Mouse (Mus musculus) MEL (cell line): Measurements from ENCODE around the gene Dcdc2b. TPM values are rescaled to one million over a fixed set of nuclear protein-coding genes. Genes with fewer than 3 reads are reported as not detected.
A peak's percentile ranks its signal among the peaks of the same experiment; 100 is the strongest.

ENCODE experiments used
- DNase-seq: peaks from one replicate; pipeline ENCODE4 v3.0.0; 2011; ENCODE audit warnings: low read depth, low spot score
- H3K27ac ChIP-seq: 2 replicates; pipeline ENCODE4 v1.5.1; 2012; ENCODE audit warnings: low read depth, mild to moderate bottlenecking, control low read depth, low read length, moderate library complexity; ENCODE audit not compliant: control insufficient read depth
- H3K27me3 ChIP-seq, 2 experiments: fragments of 150-350 bp in 1 of 2; sonication (generic) in 1 of 2; 2 replicates each; pipeline ENCODE4 v1.6.1; 2012; ENCODE audit warnings: low read length in 2 of 2, mild to moderate bottlenecking in 2 of 2, improper control_type of control experiment in 1 of 2, moderate library complexity in 1 of 2; ENCODE audit not compliant: insufficient read depth in 2 of 2, control insufficient read depth in 1 of 2
- H3K36me3 ChIP-seq, 2 experiments: 2 replicates each; pipeline ENCODE4 v1.6.1; 2012 to 2014; ENCODE audit warnings: low read length in 2 of 2, improper control_type of control experiment in 1 of 2, inconsistent platforms in 1 of 2, mild to moderate bottlenecking in 1 of 2; ENCODE audit not compliant: insufficient read depth in 2 of 2, control insufficient read depth in 1 of 2
- H3K4me1 ChIP-seq, 2 experiments: fragments of 150-350 bp in 1 of 2; sonication (generic) in 1 of 2; 2 replicates each; pipeline ENCODE4 v1.6.1; 2012; ENCODE audit warnings: low read length in 2 of 2, improper control_type of control experiment in 1 of 2, mild to moderate bottlenecking in 1 of 2; ENCODE audit not compliant: insufficient read depth in 2 of 2, control insufficient read depth in 1 of 2
- H3K4me3 ChIP-seq, 2 experiments: fragments of 150-350 bp in 1 of 2; sonication (generic) in 1 of 2; 2 replicates each; pipeline ENCODE4 v1.5.1; 2012; ENCODE audit warnings: low read depth in 2 of 2, low read length in 2 of 2, mild to moderate bottlenecking in 2 of 2, moderate library complexity in 2 of 2, control low read depth in 1 of 2, improper control_type of control experiment in 1 of 2; ENCODE audit not compliant: control insufficient read depth in 1 of 2, insufficient read depth in 1 of 2
- H3K79me2 ChIP-seq: 2 replicates; pipeline ENCODE4 v1.6.1; 2012; ENCODE audit warnings: mild to moderate bottlenecking, low read length, moderate library complexity; ENCODE audit not compliant: control insufficient read depth, poor library complexity, insufficient read depth
- H3K9ac ChIP-seq: 2 replicates; pipeline ENCODE4 v1.6.1; 2012; ENCODE audit warnings: low read depth, mild to moderate bottlenecking, control low read depth, low read length, moderate library complexity; ENCODE audit not compliant: control insufficient read depth, poor library complexity, severe bottlenecking
- H3K9me3 ChIP-seq: fragments of 150-350 bp; sonication (generic); replicated peaks from 2 replicates; pipeline ENCODE4 v1.6.1; 2012; ENCODE audit warnings: mild to moderate bottlenecking, low read length, improper control_type of control experiment, moderate library complexity; ENCODE audit not compliant: insufficient read depth
- BHLHE40 ChIP-seq: IDR thresholded peaks from 2 replicates; pipeline ENCODE4 v1.6.1; 2012; ENCODE audit warnings: low read depth, mild to moderate bottlenecking, inconsistent platforms, low read length, improper control_type of control experiment, borderline replicate concordance
- CHD2 ChIP-seq: IDR thresholded peaks from 2 replicates; pipeline ENCODE4 v1.6.1; 2011; ENCODE audit warnings: low read length, improper control_type of control experiment
- CTCF ChIP-seq, 3 experiments: IDR thresholded peaks in 2 of 3; conservative IDR thresholded peaks in 1 of 3; 2 replicates each; pipeline ENCODE4 v1.5.1; 2011 to 2012; ENCODE audit warnings: low read length in 3 of 3, low read depth in 2 of 3, mild to moderate bottlenecking in 2 of 3, improper control_type of control experiment in 1 of 3, inconsistent platforms in 1 of 3, mixed read lengths in 1 of 3, moderate library complexity in 1 of 3; ENCODE audit not compliant: control insufficient read depth in 1 of 3, insufficient read depth in 1 of 3, poor library complexity in 1 of 3, severe bottlenecking in 1 of 3
- E2F4 ChIP-seq: IDR thresholded peaks from 2 replicates; pipeline ENCODE4 v1.6.1; 2011; ENCODE audit warnings: low read depth, low read length, improper control_type of control experiment, borderline replicate concordance
- ETS1 ChIP-seq: IDR thresholded peaks from 2 replicates; pipeline ENCODE4 v1.6.1; 2012; ENCODE audit warnings: low read depth, mild to moderate bottlenecking, inconsistent platforms, low read length, improper control_type of control experiment, moderate library complexity
- GATA1 ChIP-seq: IDR thresholded peaks from 2 replicates; pipeline ENCODE4 v1.6.1; 2011; ENCODE audit warnings: low read depth, low read length, improper control_type of control experiment
- HCFC1 ChIP-seq: IDR thresholded peaks from 2 replicates; pipeline ENCODE4 v1.6.1; 2012; ENCODE audit warnings: low read depth, mild to moderate bottlenecking, inconsistent platforms, low read length, improper control_type of control experiment, moderate library complexity
- JUND ChIP-seq: IDR thresholded peaks from 2 replicates; pipeline ENCODE4 v1.6.1; 2011; ENCODE audit warnings: low read depth, mild to moderate bottlenecking, improper control_type of control experiment, low read length
- KAT2A ChIP-seq: conservative IDR thresholded peaks from 2 replicates; pipeline ENCODE4 v1.6.1; 2012; ENCODE audit warnings: low read depth, low read length, improper control_type of control experiment, inconsistent platforms
- MAX ChIP-seq: IDR thresholded peaks from 2 replicates; pipeline ENCODE4 v1.6.1; 2011; ENCODE audit warnings: low read length, improper control_type of control experiment
- NELFE ChIP-seq: IDR thresholded peaks from 2 replicates; pipeline ENCODE4 v1.6.1; 2011; ENCODE audit warnings: low read depth, low read length, improper control_type of control experiment
- POLR2A ChIP-seq, 2 experiments: IDR thresholded peaks; 2 replicates each; pipeline ENCODE4 v1.6.1; 2011 to 2012; ENCODE audit warnings: low read length in 2 of 2, mild to moderate bottlenecking in 2 of 2, control low read depth in 1 of 2, improper control_type of control experiment in 1 of 2, low read depth in 1 of 2, moderate library complexity in 1 of 2; ENCODE audit not compliant: control insufficient read depth in 1 of 2, insufficient read depth in 1 of 2, poor library complexity in 1 of 2
- RAD21 ChIP-seq: IDR thresholded peaks from 2 replicates; pipeline ENCODE4 v1.6.1; 2011; ENCODE audit warnings: mild to moderate bottlenecking, low read depth, low read length, improper control_type of control experiment
- RCOR1 ChIP-seq: IDR thresholded peaks from 2 replicates; pipeline ENCODE4 v1.6.1; 2012; ENCODE audit warnings: low read depth, mild to moderate bottlenecking, inconsistent platforms, low read length, improper control_type of control experiment
- SIN3A ChIP-seq: IDR thresholded peaks from 2 replicates; pipeline ENCODE4 v1.6.1; 2012; ENCODE audit warnings: low read length, improper control_type of control experiment, inconsistent platforms
- SMC3 ChIP-seq: IDR thresholded peaks from 2 replicates; pipeline ENCODE4 v1.6.1; 2011; ENCODE audit warnings: low read depth, low read length, improper control_type of control experiment
- TBP ChIP-seq: IDR thresholded peaks from 2 replicates; pipeline ENCODE4 v1.8.0; 2011; ENCODE audit warnings: low read depth, low read length, improper control_type of control experiment
- TCF12 ChIP-seq: IDR thresholded peaks from 2 replicates; pipeline ENCODE4 v1.6.1; 2014; ENCODE audit warnings: low read depth, mild to moderate bottlenecking, inconsistent platforms, low read length, improper control_type of control experiment, moderate library complexity
- USF1 ChIP-seq: IDR thresholded peaks from 2 replicates; pipeline ENCODE4 v1.6.1; 2014; ENCODE audit warnings: low read depth, mild to moderate bottlenecking, inconsistent platforms, low read length, improper control_type of control experiment, moderate library complexity
- polyA plus RNA-seq, 2 experiments: library from polyadenylated mRNA; stranded (reverse) in 1 of 2; unstranded in 1 of 2; fragments of >175 nt in 1 of 2; fragments of >200 nt in 1 of 2; gene quantifications; 2 replicates each; pipeline versions ENCODE4 v1.2.1 to v1.2.4; 2012; ENCODE audit warnings: low replicate concordance in 2 of 2, low read depth in 1 of 2; ENCODE audit not compliant: insufficient read length in 2 of 2, insufficient read depth in 1 of 2, missing spikeins in 1 of 2
- total RNA-seq: library from RNA; depleted of rRNA; stranded (reverse); fragments of 300-350 nt; gene quantifications from 2 replicates; pipeline ENCODE4 v1.2.3, GENCODE M21; 2012

The Dcdc2b gene
- total and polyA plus RNA-seq, 3 experiments = 1.3 TPM; not detected in 2

GRCm38 (mm10) chr4:129584884-129585608 is 29.0 kb downstream of the Dcdc2b start:
- no peaks in the 10 kb centered on the region for H3K36me3 ChIP-seq
- H3K27me3 ChIP-seq = no peaks in the 10 kb centered on the region
- DNase-seq = peak; percentile 93
- H3K4me1 ChIP-seq = 0 out of 4 replicates have a peak, but pooled peaks cover 0 to 3% of the 10 kb centered on the region in 2 experiments
- H3K9me3 ChIP-seq = no peaks in the 10 kb centered on the region
- no peaks in the 10 kb centered on the region; the same call in 1 of the 2 replicates for H3K79me2 ChIP-seq
- peak overlapping the region; percentile 63 to 64 for H3K4me3 ChIP-seq
- H3K27ac ChIP-seq = peak overlapping the region; percentile 17
- peak overlapping the region; percentile 64 for H3K9ac ChIP-seq
- TF ChIP-seq KAT2A (no peak), SIN3A (peak; percentile 59), NELFE (peak; percentile 35; the same call in 1 of the 2 replicates), TCF12 (0 out of 2 replicates have a peak, but pooled peaks have one; percentile 13), CTCF (IDR thresholded peaks at IDR 0.05 in 2 of 3, conservative IDR thresholded peaks at IDR 0.05 in 1 of 3; ENCODE audit: control insufficient read depth in 1 of 3, insufficient read depth in 1 of 3, low read depth in 2 of 3, low read length in 3 of 3, poor library complexity in 1 of 3, severe bottlenecking in 1 of 3) (peak; percentile 56 to 79 (median 71)), JUND (no peak), POLR2A (IDR thresholded peaks at IDR 0.05; ENCODE audit: control insufficient read depth in 1 of 2, insufficient read depth in 1 of 2, low read depth in 1 of 2, low read length in 2 of 2, poor library complexity in 1 of 2) (peak in 1 of 2 experiments; percentile 49; a peak in 1 of 4 replicates), RCOR1 (no peak), RAD21 (peak; percentile 54), USF1 (no peak), SMC3 (peak; percentile 38), TBP (0 out of 2 replicates have a peak, but pooled peaks have one; percentile 57), MAX (0 out of 2 replicates have a peak, but pooled peaks have one; percentile 32)

DNA sequence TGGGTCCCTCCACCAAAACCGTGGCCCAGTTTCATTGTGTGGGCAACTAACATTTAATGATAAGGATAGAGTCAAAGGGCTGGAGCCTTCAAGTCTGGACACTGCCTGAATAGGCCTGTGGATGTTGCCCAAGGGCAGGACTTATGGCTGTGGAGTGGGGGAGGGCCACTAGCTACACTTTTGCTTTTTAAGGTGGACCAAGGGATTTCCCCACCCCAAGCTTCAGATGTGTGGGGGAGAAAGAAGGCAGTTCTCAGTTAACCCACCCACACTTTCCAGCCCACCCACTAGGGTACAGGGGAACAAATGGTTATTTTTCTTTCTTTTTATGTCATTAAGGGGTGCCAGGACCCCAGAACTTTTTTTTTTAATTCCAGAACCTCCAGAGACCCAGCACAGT is 29.7 kb downstream of the Dcdc2b start:
- 0 out of 4 replicates have a peak overlapping the region, but pooled peaks of 1 of the 2 experiments have one; percentile 64 for H3K4me3 ChIP-seq
- H3K27me3 ChIP-seq = no peaks in the 10 kb centered on the region
- H3K9ac ChIP-seq = peak overlapping the region; percentile 64
- no peaks in the 10 kb centered on the region; the same call in 1 of the 2 replicates for H3K79me2 ChIP-seq
- no peaks in the 10 kb centered on the region for H3K36me3 ChIP-seq
- TF ChIP-seq TCF12 (no peak), GATA1 (no peak), BHLHE40 (no peak), CTCF (IDR thresholded peaks at IDR 0.05 in 2 of 3, conservative IDR thresholded peaks at IDR 0.05 in 1 of 3; ENCODE audit: control insufficient read depth in 1 of 3, insufficient read depth in 1 of 3, low read depth in 2 of 3, low read length in 3 of 3, poor library complexity in 1 of 3, severe bottlenecking in 1 of 3) (no peak), CHD2 (no peak), ETS1 (no peak), E2F4 (no peak), HCFC1 (no peak)
- TF ChIP-seq, all 39 proteins: peak for 0
- Histone ChIP-seq H3K27ac (no peak overlapping the region), H3K9me3 (no peaks in the 10 kb centered on the region), H3K4me1 (0 out of 4 replicates have a peak, but pooled peaks cover 0 to 6% of the 10 kb centered on the region in 2 experiments)
- no peak for DNase-seq
